Mouse (Mus musculus): ENCODE results near the gene Kcnk18.
A peak's percentile ranks its signal among the peaks of the same experiment; 100 is the strongest.

Gene Kcnk18

GRCm38 (mm10) chr19:59228376-59228775 lies 9.4 kb downstream of the Kcnk18 start:
- no peak for ATAC-seq (ENCODE audit: low TSS enrichment)

GRCm38 (mm10) chr19:59232786-59233185 lies 13.8 kb downstream of the Kcnk18 start:
- no peak for ATAC-seq (ENCODE audit: low TSS enrichment)

- no peak for ATAC-seq (ENCODE audit: low TSS enrichment)
These were observed 16.0 kb downstream of the Kcnk18 start for GRCm38 (mm10) chr19:59235001-59235400.

DNA sequence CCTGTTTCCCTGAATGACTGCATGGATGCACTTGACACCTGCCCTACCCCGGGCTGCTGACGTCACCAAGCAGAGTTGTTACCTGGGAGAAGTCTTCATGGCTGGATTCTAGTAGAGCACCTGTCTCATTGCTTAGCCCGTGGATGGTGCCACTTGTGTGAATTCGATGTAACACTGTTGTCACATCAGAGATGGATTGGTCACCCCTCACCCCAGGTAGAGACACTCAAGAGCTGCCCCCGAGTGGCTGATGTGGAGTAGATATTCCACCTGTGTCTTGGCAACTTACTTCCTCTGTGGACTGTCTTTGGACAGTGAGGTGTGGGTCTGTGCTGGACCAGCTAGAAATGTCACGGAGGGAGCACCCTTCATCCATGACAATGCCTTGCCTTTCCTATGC lies 17.0 kb downstream of the Kcnk18 start:
- no peak for ATAC-seq (ENCODE audit: low TSS enrichment)

GRCm38 (mm10) chr19:59238630-59239029 lies 19.6 kb downstream of the Kcnk18 start:
- ATAC-seq (ENCODE audit: low TSS enrichment): no peak

GRCm38 (mm10) chr19:59239124-59239817 lies 20.3 kb downstream of the Kcnk18 start:
- ATAC-seq (ENCODE audit: low TSS enrichment): peak; percentile 89

GRCm38 (mm10) chr19:59241987-59242386 lies 23.0 kb downstream of the Kcnk18 start:
- ATAC-seq (ENCODE audit: low TSS enrichment): no peak

GRCm38 (mm10) chr19:59243057-59243456 lies 24.0 kb downstream of the Kcnk18 start:
- ATAC-seq (ENCODE audit: low TSS enrichment): no peak

GRCm38 (mm10) chr19:59248144-59248543 lies 29.1 kb downstream of the Kcnk18 start:
- no peak for ATAC-seq (ENCODE audit: low TSS enrichment)

DNA sequence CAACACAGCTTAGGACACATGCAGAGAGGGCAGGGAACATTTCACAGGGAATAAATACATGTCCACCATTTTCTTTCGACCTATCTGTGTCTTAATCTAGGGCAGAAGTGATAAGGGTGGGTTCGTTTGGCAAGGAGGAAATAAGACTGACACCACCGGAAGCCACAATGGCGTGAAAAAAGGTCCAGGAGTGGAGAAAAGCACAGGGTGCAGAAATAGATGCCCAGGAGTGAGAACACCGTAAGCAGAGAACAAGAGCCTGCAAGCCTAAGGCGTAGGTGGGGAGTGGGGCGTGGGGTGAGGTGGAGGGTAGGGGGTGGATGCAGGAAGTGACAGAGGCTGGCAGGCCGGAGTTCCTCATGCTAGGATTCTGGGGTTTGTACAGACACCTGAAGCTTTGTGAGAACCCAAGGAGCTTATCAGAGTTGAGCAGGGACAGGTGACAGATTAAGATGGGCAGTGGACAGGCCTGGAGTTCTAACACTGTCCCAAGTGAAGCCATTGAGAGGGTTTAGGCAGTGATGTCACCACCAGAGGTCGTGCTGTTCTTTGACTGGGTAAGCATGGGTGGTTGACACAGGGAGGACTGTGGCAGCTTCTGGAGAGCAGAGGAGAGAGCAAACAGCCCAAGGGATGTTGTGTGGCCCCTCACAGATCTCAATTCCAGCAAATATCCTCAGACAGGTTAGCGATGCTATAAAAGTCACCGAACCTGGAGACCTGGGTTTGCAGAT lies 29.7 kb downstream of the Kcnk18 start:
- ATAC-seq (ENCODE audit: low TSS enrichment): no peak

DNA sequence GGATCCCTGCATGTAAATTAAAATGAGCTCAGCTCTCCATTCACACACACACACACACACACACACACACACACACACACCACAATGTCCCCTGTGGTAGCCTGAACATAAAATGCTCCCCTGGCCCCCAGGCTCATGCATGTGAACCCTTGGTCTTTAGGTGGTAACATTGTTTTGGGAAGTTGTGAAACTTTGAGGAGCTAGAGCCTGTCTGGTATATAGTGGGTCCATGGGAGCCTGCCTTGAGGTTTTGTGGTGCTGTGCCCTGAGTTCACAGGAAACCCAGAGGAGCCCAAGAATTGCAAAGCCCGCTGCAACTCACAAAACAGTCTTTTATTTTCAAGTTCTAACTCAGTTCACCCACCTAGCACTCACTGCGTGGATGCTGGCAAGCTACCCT lies 33.6 kb downstream of the Kcnk18 start:
- ATAC-seq (ENCODE audit: low TSS enrichment): no peak

DNA sequence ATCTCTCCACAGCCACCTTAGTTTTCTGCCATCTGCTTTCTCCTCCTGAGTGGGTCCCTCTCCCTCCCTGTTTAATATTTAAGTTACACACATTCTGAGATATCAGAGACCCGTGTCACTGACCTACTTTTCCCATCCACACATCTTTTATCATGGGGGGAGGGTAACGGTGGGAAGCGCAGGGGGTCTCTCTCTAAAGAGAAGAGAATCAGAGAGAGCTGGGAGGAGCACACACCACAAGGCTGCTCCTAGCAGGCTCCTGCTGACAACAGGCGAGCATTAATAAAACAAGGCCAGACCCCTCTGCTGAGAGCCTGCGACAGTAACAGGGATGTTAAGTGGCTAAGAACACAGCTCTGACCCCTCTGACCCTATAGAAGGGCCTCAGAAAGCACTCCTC lies 40.6 kb downstream of the Kcnk18 start:
- ATAC-seq (ENCODE audit: low TSS enrichment): no peak

DNA sequence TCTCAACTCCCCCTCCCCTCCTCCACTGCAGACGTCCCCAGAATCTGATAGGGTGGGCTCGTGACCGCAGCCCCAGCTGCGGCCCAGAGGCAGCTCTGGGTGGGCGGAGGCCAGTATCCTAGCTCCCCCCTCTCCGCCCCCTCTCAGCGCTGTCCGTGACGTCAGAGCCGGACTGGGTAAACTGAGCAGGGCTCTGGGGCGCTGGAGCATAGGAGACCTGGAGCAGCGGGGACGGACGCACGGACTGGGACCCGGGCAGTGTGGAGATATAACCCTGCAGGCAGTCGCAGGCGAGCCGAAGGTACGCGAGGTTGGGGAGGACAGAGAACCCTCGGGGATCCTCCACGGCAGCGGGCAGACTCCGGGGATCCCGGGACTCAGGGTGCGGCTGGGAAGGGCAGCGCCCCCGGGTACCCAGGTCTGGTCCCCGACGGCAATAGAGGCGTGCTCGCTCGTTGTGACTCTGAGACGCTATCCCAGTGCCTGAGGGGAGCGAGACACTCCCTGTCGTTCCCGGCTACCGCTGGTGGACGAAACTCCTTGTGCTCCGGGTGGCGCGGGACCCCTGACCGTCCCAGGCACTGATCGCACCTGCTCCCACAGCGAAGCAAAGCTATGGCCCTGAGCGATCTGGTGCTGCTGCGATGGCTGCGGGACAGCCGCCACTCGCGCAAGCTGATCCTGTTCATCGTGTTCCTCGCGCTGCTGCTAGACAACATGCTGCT lies 41.9 kb downstream of the Kcnk18 start, which contains the start of gene Slc18a2:
Gene Slc18a2, plus strand, starts transcription at position 179 of the 725 bp plus-strand sequence.
- no peak for ATAC-seq (ENCODE audit: low TSS enrichment)

- no peak for ATAC-seq (ENCODE audit: low TSS enrichment)
These were observed 42.6 kb downstream of the Kcnk18 start for GRCm38 (mm10) chr19:59261604-59262003.

GRCm38 (mm10) chr19:59263171-59263570 lies 44.2 kb downstream of the Kcnk18 start:
- no peak for ATAC-seq (ENCODE audit: low TSS enrichment)

DNA sequence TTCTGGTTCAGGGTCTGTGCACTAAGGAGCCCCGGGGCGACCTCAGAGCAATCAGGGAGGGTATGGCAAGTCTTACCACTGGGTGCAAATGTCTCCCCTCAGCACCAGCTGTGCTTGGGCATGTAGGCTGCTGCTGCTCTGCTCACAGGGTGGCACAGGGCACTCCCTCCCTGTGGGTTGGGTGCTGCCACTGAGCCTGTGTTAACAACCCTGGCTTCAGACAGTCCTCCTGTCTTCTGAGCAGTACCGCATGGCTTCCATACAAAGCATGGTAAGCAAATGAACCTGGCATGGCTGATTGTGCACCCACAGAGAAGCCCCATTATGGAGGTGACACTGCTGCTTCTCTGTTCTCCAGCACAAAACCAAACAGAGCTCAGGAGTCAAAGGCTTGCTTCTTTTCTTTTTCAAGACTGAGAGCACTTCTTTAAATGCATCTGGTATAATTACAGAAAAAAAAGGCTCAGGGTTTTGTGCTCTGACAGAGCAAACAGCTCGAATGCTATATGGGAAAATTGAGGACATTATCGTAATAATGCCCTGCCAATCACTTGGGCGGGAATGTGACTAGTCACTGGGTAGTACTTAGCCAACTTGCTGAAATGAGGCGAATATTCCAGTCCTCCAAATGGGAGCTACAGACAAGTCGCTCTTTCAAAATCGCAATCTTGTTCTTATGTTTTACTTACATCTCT lies 46.0 kb downstream of the Kcnk18 start:
- ATAC-seq (ENCODE audit: low TSS enrichment): no peak

DNA sequence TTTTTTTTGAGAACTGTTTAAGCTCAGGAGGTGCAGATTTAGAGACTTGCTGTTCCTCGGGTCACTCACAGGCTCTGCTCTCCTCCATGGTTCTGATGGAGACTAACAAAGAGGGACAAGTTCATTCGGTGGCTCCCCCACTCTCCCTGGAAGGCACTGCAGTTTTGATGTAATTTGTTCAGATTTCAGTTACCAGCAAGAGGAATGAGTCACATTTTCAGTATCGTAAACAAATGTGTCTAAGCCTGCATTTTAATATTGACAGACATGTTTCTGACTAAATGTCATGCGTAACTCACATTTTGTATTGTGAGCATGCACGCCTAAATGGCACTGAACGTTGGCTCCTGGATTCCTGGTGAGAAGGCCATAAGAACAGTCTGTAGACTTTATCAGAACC lies 46.9 kb downstream of the Kcnk18 start:
- no peak for ATAC-seq (ENCODE audit: low TSS enrichment)

GRCm38 (mm10) chr19:59267417-59267963 lies 48.5 kb downstream of the Kcnk18 start:
- ATAC-seq (ENCODE audit: low TSS enrichment): 0 out of 2 replicates have a peak, but pooled peaks have one; percentile 55

- ATAC-seq (ENCODE audit: low TSS enrichment): peak; percentile 69
These were observed 54.2 kb downstream of the Kcnk18 start for GRCm38 (mm10) chr19:59273190-59273589.

DNA sequence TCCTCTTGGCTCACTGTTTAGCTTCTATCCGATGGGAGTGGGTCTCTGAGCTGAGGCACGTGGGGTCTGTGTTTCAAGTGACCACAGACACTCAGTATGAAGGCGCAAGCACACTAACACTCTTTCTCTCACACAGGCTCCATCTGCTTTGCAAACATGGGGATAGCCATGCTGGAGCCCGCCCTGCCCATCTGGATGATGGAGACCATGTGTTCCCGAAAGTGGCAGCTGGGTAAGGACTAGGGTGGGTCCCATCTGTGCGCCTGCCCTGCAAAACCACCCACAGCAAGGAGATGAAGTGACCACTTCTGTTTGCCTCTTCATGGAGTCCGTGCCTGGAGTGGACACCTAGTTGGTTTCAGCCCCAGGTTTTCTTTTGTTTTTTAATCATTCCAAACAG lies 57.3 kb downstream of the Kcnk18 start:
- no peak for ATAC-seq (ENCODE audit: low TSS enrichment)

DNA sequence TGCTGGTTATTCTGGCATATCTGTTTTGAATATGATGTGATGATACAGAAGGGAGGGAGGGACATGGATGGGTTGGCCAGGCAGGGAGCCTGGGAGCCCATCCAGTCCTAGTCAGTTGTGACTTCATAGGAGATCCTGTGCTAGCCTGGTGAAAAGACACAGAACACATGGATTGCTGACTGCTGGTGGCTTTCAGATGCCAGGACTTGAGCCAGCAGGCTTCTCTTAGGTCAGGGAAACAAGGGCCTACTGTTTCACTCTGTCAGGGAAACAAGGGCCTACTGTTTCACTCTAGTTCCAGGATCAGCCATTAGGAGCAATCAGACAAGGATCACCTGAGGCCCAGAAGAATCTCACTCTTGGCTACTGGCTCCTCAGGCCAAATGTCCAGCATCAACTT lies 61.8 kb downstream of the Kcnk18 start:
- ATAC-seq (ENCODE audit: low TSS enrichment): peak; percentile 31; the same call in 1 of the 2 replicates

GRCm38 (mm10) chr19:59282001-59282400 lies 63.0 kb downstream of the Kcnk18 start:
- ATAC-seq (ENCODE audit: low TSS enrichment): no peak

Measured in frontal cortex, adult (tissue).